Mouse (Mus musculus) brain, adult 2 months (tissue): ENCODE measurements at regions not wholly inside any gene's neighbourhood (a gene's known extent, or its start where the extent isn't known, plus 50 kb on each side); places are given as distances from the start of the nearest gene placed in this dataset.
A peak's percentile ranks its signal among the peaks of the same experiment; 100 is the strongest.
"Not testable (repeated sequence)": the region's sequence is repeated elsewhere in the genome, so short reads cannot be mapped to it uniquely, and the experiment has no call there.

Experiments
- DNase-seq: peaks from one replicate; pipeline ENCODE4 v3.0.0; 2011; ENCODE audit warnings: low read depth, low spot score

- DNase-seq, result peak; percentile 18
These were observed 650.7 kb upstream of the Cntnap5a start for GRCm38 (mm10) chr1:115033894-115034293.

- DNase-seq, result not testable (repeated sequence)
These were observed 642.9 kb upstream of the Cntnap5a start for GRCm38 (mm10) chr1:115041701-115042100.

GRCm38 (mm10) chr1:115058440-115058839, 626.1 kb upstream of the Cntnap5a start:
- peak; percentile 23 for DNase-seq
